Mouse (Mus musculus): Measurements from ENCODE around the gene Mlh3.

- TF ChIP-seq CTCF (IDR thresholded peaks at IDR 0.05; ENCODE audit: low read depth, low read length) (no peak), POLR2A (IDR thresholded peaks at IDR 0.05; ENCODE audit: insufficient read depth, low read length) (no peak)
Observed at GRCm38 (mm10) chr12:85194623-85195018, 75.8 kb downstream of the Mlh3 start.
